Mouse (Mus musculus) neural tube, embryonic 10.5 days (tissue): ENCODE data around the gene Pip5k1b.

ENCODE experiments used
- DNase-seq: peaks from one replicate; pipeline ENCODE4 v3.0.0-alpha.2; 2017; ENCODE audit warnings: low spot score; ENCODE audit errors: extremely low spot score

Gene Pip5k1b

GRCm38 (mm10) chr19:24352298-24352959, 203.2 kb downstream of the Pip5k1b start:
- DNase-seq: no peak

GRCm38 (mm10) chr19:24344501-24344900, 211.2 kb downstream of the Pip5k1b start:
- no peak for DNase-seq

- DNase-seq: no peak
Measured at GRCm38 (mm10) chr19:24342786-24343185, 212.9 kb downstream of the Pip5k1b start.

- no peak for DNase-seq
Measured at GRCm38 (mm10) chr19:24336370-24337076, 219.1 kb downstream of the Pip5k1b start.

GRCm38 (mm10) chr19:24335611-24336343, 219.9 kb downstream of the Pip5k1b start:
- no peak for DNase-seq

GRCm38 (mm10) chr19:24332956-24333355, 222.7 kb downstream of the Pip5k1b start:
- no peak for DNase-seq

GRCm38 (mm10) chr19:24331274-24331673, 224.4 kb downstream of the Pip5k1b start:
- no peak for DNase-seq

GRCm38 (mm10) chr19:24330366-24330765, 225.3 kb downstream of the Pip5k1b start:
- DNase-seq: no peak

GRCm38 (mm10) chr19:24327921-24328320, 227.8 kb downstream of the Pip5k1b start:
- no peak for DNase-seq

GRCm38 (mm10) chr19:24326969-24327368, 228.7 kb downstream of the Pip5k1b start:
- DNase-seq: no peak

GRCm38 (mm10) chr19:24325692-24326091, 230.0 kb downstream of the Pip5k1b start:
- no peak for DNase-seq

- DNase-seq: peak; percentile 39
Measured at GRCm38 (mm10) chr19:24323841-24324613, 231.6 kb downstream of the Pip5k1b start.

GRCm38 (mm10) chr19:24321900-24322311, 233.8 kb downstream of the Pip5k1b start:
- DNase-seq: no peak

GRCm38 (mm10) chr19:24321211-24321899, 234.3 kb downstream of the Pip5k1b start:
- no peak for DNase-seq

GRCm38 (mm10) chr19:24318172-24318571, 237.5 kb downstream of the Pip5k1b start:
- no peak for DNase-seq

GRCm38 (mm10) chr19:24317731-24318130, 237.9 kb downstream of the Pip5k1b start:
- DNase-seq: no peak

GRCm38 (mm10) chr19:24317038-24317591, 238.6 kb downstream of the Pip5k1b start:
- no peak for DNase-seq

- DNase-seq: no peak
Measured at GRCm38 (mm10) chr19:24316060-24316725, 239.5 kb downstream of the Pip5k1b start.

- no peak for DNase-seq
Measured at GRCm38 (mm10) chr19:24315234-24315633, 240.4 kb downstream of the Pip5k1b start.

- DNase-seq: no peak
Measured at GRCm38 (mm10) chr19:24314676-24315075, 241.0 kb downstream of the Pip5k1b start.
